Mouse (Mus musculus): ENCODE results near the gene Efnb1. TPM values are rescaled to one million over a fixed set of nuclear protein-coding genes. Genes with fewer than 3 reads are reported as not detected.
A peak's percentile ranks its signal among the peaks of the same experiment; 100 is the strongest.

The Efnb1 gene
- polyA plus RNA-seq, 1 experiment from 2014 or later = 16.0 TPM

DNA sequence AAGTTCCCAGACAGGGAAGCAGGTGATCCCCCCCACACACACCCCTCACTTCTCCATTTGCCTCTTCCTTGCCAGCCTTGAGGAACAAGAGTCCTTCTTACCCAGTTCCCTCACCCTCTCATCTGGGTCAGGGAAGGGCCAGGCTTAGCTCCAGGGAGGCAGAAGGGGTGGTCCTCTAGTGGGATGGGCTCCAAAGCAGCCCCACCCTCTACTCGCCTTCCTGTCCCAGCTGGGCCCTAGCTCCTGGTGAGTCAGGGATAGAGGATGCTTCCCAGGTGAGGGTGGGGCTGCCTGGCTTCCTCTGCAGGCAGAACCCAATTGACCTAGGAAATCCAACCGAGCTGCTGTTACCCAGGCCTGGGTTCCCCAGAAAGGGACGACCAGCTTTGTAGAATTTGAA, 14.8 kb downstream of the Efnb1 start:
- 67% methylated on average over 3 of the region's 3 CpGs for WGBS
- Histone ChIP-seq H3K36me3 (ENCODE audit: control insufficient read depth, insufficient read depth, low read length) (no peaks in the 10 kb centered on the region), H3K9ac (ENCODE audit: low read depth, low read length) (no peak overlapping the region), H3K4me2 (ENCODE audit: low read length) (no peak overlapping the region), H3K4me1 (ENCODE audit: control insufficient read depth, insufficient read depth, low read depth, low read length) (no peaks in the 10 kb centered on the region), H3K9me3 (ENCODE audit: control insufficient read depth, low read length) (no peaks in the 10 kb centered on the region), H3K27ac (ENCODE audit: low read depth, low read length) (no peak overlapping the region), H3K4me3 (ENCODE audit: low read length) (no peak overlapping the region), H3K27me3 (replicated peaks; ENCODE audit: control insufficient read depth, insufficient read depth, low read length) (0 out of 2 replicates have a peak, but pooled peaks cover 4% of the 10 kb centered on the region)
- ATAC-seq = no peak

DNA sequence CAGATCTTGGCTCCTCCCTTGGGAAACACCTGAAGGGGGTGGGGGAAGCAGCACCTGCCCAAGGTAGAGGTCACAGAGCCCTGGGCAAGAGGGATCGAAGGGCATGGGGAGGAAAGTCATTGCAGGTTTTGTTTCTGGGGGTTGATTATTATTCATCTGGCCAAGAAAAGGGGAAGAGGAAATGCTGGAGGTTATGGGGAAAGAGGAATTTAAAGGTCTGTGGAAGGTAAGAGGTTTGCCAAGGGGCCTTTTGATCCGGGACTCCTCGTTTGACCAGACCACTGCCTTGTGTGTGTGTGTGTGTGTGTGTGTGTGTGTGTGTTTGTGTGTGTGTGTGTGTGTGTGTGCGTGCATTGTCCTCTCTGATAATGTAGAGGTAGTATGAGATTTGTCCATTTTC, 15.5 kb downstream of the Efnb1 start:
- Histone ChIP-seq H3K27ac (ENCODE audit: low read depth, low read length) (no peak overlapping the region), H3K4me1 (ENCODE audit: control insufficient read depth, insufficient read depth, low read depth, low read length) (no peaks in the 10 kb centered on the region), H3K9me3 (ENCODE audit: control insufficient read depth, low read length) (no peaks in the 10 kb centered on the region), H3K4me2 (ENCODE audit: low read length) (no peak overlapping the region), H3K4me3 (ENCODE audit: low read length) (no peak overlapping the region), H3K27me3 (replicated peaks; ENCODE audit: control insufficient read depth, insufficient read depth, low read length) (peaks cover 6% of the 10 kb centered on the region; the same call in 1 of the 2 replicates), H3K9ac (ENCODE audit: low read depth, low read length) (no peak overlapping the region), H3K36me3 (ENCODE audit: control insufficient read depth, insufficient read depth, low read length) (no peaks in the 10 kb centered on the region)
- ATAC-seq = no peak
- 62% methylated on average over 4 of the region's 4 CpGs for WGBS

DNA sequence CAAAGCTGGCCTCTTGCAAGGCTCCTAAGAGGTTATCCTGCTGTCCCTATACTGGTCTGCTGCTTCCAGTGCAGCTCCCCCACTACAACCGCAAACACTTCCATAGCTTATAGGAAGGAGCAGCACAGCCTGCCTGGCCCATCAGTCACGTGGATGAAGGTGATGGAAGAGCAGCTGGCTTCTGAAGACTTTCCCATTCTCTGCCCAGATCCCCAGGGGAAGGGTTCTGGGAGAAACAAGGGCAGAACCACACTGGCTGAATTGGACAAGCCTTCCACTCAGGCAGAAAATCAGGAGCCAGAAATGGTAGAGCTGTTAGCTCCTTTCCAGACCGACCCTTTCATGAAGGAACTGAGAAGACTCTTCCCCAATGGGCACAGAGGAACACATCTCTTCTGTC, 16.2 kb downstream of the Efnb1 start:
- Histone ChIP-seq H3K36me3 (ENCODE audit: control insufficient read depth, insufficient read depth, low read length) (no peaks in the 10 kb centered on the region), H3K4me2 (ENCODE audit: low read length) (no peak overlapping the region), H3K4me1 (ENCODE audit: control insufficient read depth, insufficient read depth, low read depth, low read length) (no peaks in the 10 kb centered on the region), H3K9me3 (ENCODE audit: control insufficient read depth, low read length) (no peaks in the 10 kb centered on the region), H3K27me3 (replicated peaks; ENCODE audit: control insufficient read depth, insufficient read depth, low read length) (peaks cover 7% of the 10 kb centered on the region; the same call in 1 of the 2 replicates), H3K4me3 (ENCODE audit: low read length) (no peak overlapping the region), H3K9ac (ENCODE audit: low read depth, low read length) (no peak overlapping the region), H3K27ac (ENCODE audit: low read depth, low read length) (no peak overlapping the region)
- WGBS = 24% methylated on average over 3 of the region's 3 CpGs
- no peak for ATAC-seq

DNA sequence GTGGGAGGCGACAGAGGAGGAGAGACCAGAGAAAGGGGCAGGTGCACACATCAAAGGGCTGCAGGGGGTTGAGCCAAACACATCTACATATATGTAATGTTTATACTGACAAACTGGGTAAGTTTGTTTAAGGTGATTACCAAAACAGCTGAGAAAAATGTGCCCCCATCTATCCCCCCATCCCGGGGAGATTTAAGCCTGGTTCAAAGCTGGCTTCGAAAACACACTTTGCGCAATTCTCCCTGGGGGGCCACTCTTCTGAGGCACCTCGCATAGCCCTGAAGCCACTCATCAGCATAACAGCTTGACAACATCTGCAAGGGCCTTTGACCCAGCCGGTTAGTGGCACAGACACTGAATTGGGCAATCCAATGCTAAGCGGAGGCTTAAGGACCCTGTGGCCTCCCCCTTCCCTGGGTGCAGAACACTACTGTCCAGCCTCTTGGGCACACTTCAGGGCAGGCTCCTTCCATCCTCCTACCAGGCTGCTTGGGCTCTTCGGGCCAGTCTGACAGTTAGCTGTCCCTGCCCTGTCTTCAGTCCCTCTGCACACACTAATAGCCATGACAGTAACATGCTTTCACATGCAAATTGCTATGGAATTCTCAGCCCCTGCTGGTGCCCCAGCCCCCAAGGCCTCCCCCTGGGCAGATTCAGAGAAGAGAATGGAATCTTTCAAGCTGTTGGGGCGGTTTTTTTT, 16.8 kb downstream of the Efnb1 start:
- 18% methylated on average over 9 of the region's 9 CpGs for WGBS
- peak; percentile 36; the same call in 1 of the 2 replicates for ATAC-seq
- Histone ChIP-seq H3K27ac (ENCODE audit: low read depth, low read length) (no peak overlapping the region), H3K9me3 (ENCODE audit: control insufficient read depth, low read length) (no peaks in the 10 kb centered on the region), H3K36me3 (ENCODE audit: control insufficient read depth, insufficient read depth, low read length) (no peaks in the 10 kb centered on the region), H3K4me1 (ENCODE audit: control insufficient read depth, insufficient read depth, low read depth, low read length) (no peaks in the 10 kb centered on the region), H3K9ac (ENCODE audit: low read depth, low read length) (no peak overlapping the region), H3K4me2 (ENCODE audit: low read length) (no peak overlapping the region), H3K4me3 (ENCODE audit: low read length) (no peak overlapping the region), H3K27me3 (replicated peaks; ENCODE audit: control insufficient read depth, insufficient read depth, low read length) (peaks cover 7% of the 10 kb centered on the region; the same call in 1 of the 2 replicates)

GRCm38 (mm10) chrX:99153266-99153646, 17.3 kb downstream of the Efnb1 start:
- 32% methylated on average over 3 of the region's 3 CpGs for WGBS
- H3K4me2 ChIP-seq (ENCODE audit: low read length) = no peak overlapping the region
- H3K36me3 ChIP-seq (ENCODE audit: control insufficient read depth, insufficient read depth, low read length) = no peaks in the 10 kb centered on the region
- no peak overlapping the region for H3K9ac ChIP-seq (ENCODE audit: low read depth, low read length)
- H3K4me1 ChIP-seq (ENCODE audit: control insufficient read depth, insufficient read depth, low read depth, low read length) = no peaks in the 10 kb centered on the region
- H3K27me3 ChIP-seq (replicated peaks; ENCODE audit: control insufficient read depth, insufficient read depth, low read length) = peaks cover 7% of the 10 kb centered on the region; the same call in 1 of the 2 replicates
- ATAC-seq = no peak
- H3K9me3 ChIP-seq (ENCODE audit: control insufficient read depth, low read length) = no peaks in the 10 kb centered on the region
- no peak overlapping the region for H3K4me3 ChIP-seq (ENCODE audit: low read length)
- H3K27ac ChIP-seq (ENCODE audit: low read depth, low read length) = no peak overlapping the region

DNA sequence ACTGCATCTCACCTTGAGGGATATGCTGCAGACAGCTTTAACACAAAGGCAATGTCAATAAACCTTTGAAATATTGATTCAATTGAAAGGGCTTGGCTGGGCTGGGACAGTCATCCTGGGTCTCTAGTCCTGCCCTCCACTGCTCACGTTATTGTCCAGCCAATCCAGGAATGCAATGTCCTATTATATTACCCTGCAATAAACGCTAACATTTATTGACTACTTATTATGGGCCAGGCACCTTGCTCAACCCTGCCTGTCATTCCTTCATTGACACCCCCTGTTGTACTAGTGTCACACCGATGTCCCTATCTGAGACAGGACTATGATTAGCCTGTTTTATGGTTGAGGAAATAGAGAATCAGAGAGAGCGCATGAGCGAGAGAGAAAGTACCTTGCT, 18.4 kb downstream of the Efnb1 start:
- no peak for ATAC-seq
- 71% methylated on average over 5 of the region's 5 CpGs for WGBS
- no peak overlapping the region for H3K27ac ChIP-seq (ENCODE audit: low read depth, low read length)
- H3K9me3 ChIP-seq (ENCODE audit: control insufficient read depth, low read length) = no peaks in the 10 kb centered on the region
- no peak overlapping the region for H3K4me3 ChIP-seq (ENCODE audit: low read length)
- H3K4me1 ChIP-seq (ENCODE audit: control insufficient read depth, insufficient read depth, low read depth, low read length) = no peaks in the 10 kb centered on the region
- no peaks in the 10 kb centered on the region for H3K36me3 ChIP-seq (ENCODE audit: control insufficient read depth, insufficient read depth, low read length)
- H3K27me3 ChIP-seq (replicated peaks; ENCODE audit: control insufficient read depth, insufficient read depth, low read length) = peaks cover 7% of the 10 kb centered on the region; the same call in 1 of the 2 replicates
- H3K4me2 ChIP-seq (ENCODE audit: low read length) = no peak overlapping the region
- H3K9ac ChIP-seq (ENCODE audit: low read depth, low read length) = no peak overlapping the region

DNA sequence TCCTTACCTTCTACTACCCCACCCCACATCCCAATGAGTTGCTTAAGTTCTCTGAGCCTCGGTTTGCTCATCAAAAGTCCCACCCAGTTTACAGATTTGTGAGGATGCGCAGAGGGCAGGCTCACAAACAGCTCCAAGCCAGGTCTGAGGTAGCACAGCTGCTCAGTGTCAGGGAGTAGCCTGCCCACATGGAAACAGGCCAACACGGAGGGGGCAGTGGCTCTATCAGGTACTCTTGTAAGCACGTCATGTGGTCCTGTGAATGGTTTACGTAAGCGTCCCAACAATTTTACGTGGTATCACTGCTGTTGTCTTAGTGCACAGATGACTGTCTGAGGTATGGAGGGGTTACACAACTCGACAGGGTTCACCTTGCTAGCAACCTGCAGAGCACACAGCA, 23.1 kb downstream of the Efnb1 start:
- Histone ChIP-seq H3K4me3 (ENCODE audit: low read length) (no peak overlapping the region), H3K9me3 (ENCODE audit: control insufficient read depth, low read length) (no peaks in the 10 kb centered on the region), H3K4me2 (ENCODE audit: low read length) (no peak overlapping the region), H3K4me1 (ENCODE audit: control insufficient read depth, insufficient read depth, low read depth, low read length) (no peaks in the 10 kb centered on the region), H3K27ac (ENCODE audit: low read depth, low read length) (no peak overlapping the region), H3K27me3 (replicated peaks; ENCODE audit: control insufficient read depth, insufficient read depth, low read length) (peaks cover 3% of the 10 kb centered on the region; the same call in 1 of the 2 replicates), H3K36me3 (ENCODE audit: control insufficient read depth, insufficient read depth, low read length) (no peaks in the 10 kb centered on the region), H3K9ac (ENCODE audit: low read depth, low read length) (no peak overlapping the region)
- no peak for ATAC-seq
- WGBS = 86% methylated on average over 8 of the region's 8 CpGs

GRCm38 (mm10) chrX:99164111-99164510, 28.2 kb downstream of the Efnb1 start:
- 83% methylated on average over 2 of the region's 2 CpGs for WGBS
- no peaks in the 10 kb centered on the region; the same call in 1 of the 2 replicates for H3K27me3 ChIP-seq (replicated peaks; ENCODE audit: control insufficient read depth, insufficient read depth, low read length)
- H3K4me2 ChIP-seq (ENCODE audit: low read length) = no peak overlapping the region
- H3K9me3 ChIP-seq (ENCODE audit: control insufficient read depth, low read length) = no peaks in the 10 kb centered on the region
- no peak overlapping the region for H3K9ac ChIP-seq (ENCODE audit: low read depth, low read length)
- H3K36me3 ChIP-seq (ENCODE audit: control insufficient read depth, insufficient read depth, low read length) = no peaks in the 10 kb centered on the region
- no peak overlapping the region for H3K27ac ChIP-seq (ENCODE audit: low read depth, low read length)
- no peak overlapping the region for H3K4me3 ChIP-seq (ENCODE audit: low read length)
- H3K4me1 ChIP-seq (ENCODE audit: control insufficient read depth, insufficient read depth, low read depth, low read length) = no peaks in the 10 kb centered on the region
- no peak for ATAC-seq

GRCm38 (mm10) chrX:99164855-99165368, 29.0 kb downstream of the Efnb1 start:
- H3K27me3 ChIP-seq (replicated peaks; ENCODE audit: control insufficient read depth, insufficient read depth, low read length) = no peaks in the 10 kb centered on the region; the same call in 1 of the 2 replicates

More at GRCm38 (mm10) chrX:99164855-99165368, 29.0 kb downstream of the Efnb1 start:
- no peaks in the 10 kb centered on the region for H3K4me1 ChIP-seq (ENCODE audit: control insufficient read depth, insufficient read depth, low read depth, low read length)
- no peak overlapping the region for H3K4me3 ChIP-seq (ENCODE audit: low read length)
- H3K27ac ChIP-seq (ENCODE audit: low read depth, low read length) = no peak overlapping the region
- no peak for ATAC-seq
- H3K9ac ChIP-seq (ENCODE audit: low read depth, low read length) = no peak overlapping the region
- H3K36me3 ChIP-seq (ENCODE audit: control insufficient read depth, insufficient read depth, low read length) = no peaks in the 10 kb centered on the region
- H3K4me2 ChIP-seq (ENCODE audit: low read length) = no peak overlapping the region
- no peaks in the 10 kb centered on the region for H3K9me3 ChIP-seq (ENCODE audit: control insufficient read depth, low read length)
- WGBS = 41% methylated on average over 4 of the region's 4 CpGs

Data from hindbrain, embryonic 16.5 days (tissue).